Mouse (Mus musculus) hindbrain, embryonic 16.5 days (tissue): ENCODE results near the gene Casq1. TPM values are rescaled to one million over a fixed set of nuclear protein-coding genes. Genes with fewer than 3 reads are reported as not detected.
"Not testable (repeated sequence)": the region's sequence is repeated elsewhere in the genome, so short reads cannot be mapped to it uniquely, and the experiment has no call there.

Source experiments
- ATAC-seq: fragments of 200-750 bp; cut with Nextera tagmentation; 2 replicates; pipeline ENCODE4 v1.8.0; 2017; ENCODE audit warnings: moderate TSS enrichment, moderate library complexity
- H3K27ac ChIP-seq: fragments of 300-500 bp; sonication (generic); 2 replicates; pipeline ENCODE4 v1.5.1; 2014; ENCODE audit warnings: low read depth, mild to moderate bottlenecking, control low read depth, low read length, moderate library complexity
- H3K27me3 ChIP-seq: fragments of 300-500 bp; sonication (generic); replicated peaks from 2 replicates; pipeline ENCODE4 v1.6.1; 2014; ENCODE audit warnings: low read length; ENCODE audit not compliant: control insufficient read depth, insufficient read depth
- H3K36me3 ChIP-seq: fragments of 300-500 bp; sonication (generic); 2 replicates; pipeline ENCODE4 v1.6.1; 2014; ENCODE audit warnings: mild to moderate bottlenecking, low read length, moderate library complexity, mixed read lengths; ENCODE audit not compliant: control insufficient read depth, insufficient read depth
- H3K4me1 ChIP-seq: fragments of 300-500 bp; sonication (generic); 2 replicates; pipeline ENCODE4 v1.6.1; 2014; ENCODE audit warnings: low read depth, low read length; ENCODE audit not compliant: control insufficient read depth, insufficient read depth
- H3K4me2 ChIP-seq: fragments of 300-500 bp; sonication (generic); 2 replicates; pipeline ENCODE4 v1.6.1; 2014; ENCODE audit warnings: mild to moderate bottlenecking, low read length, control low read depth, moderate library complexity
- H3K4me3 ChIP-seq: fragments of 300-500 bp; sonication (generic); 2 replicates; pipeline ENCODE4 v1.5.1; 2014; ENCODE audit warnings: mild to moderate bottlenecking, low read length, control low read depth, moderate library complexity
- H3K9ac ChIP-seq: fragments of 300-500 bp; sonication (generic); 2 replicates; pipeline ENCODE4 v1.6.1; 2014; ENCODE audit warnings: low read depth, mild to moderate bottlenecking, control low read depth, low read length, moderate library complexity
- H3K9me3 ChIP-seq: fragments of 300-500 bp; sonication (generic); 2 replicates; pipeline ENCODE4 v1.6.1; 2014; ENCODE audit warnings: mild to moderate bottlenecking, low read length, moderate library complexity; ENCODE audit not compliant: control insufficient read depth
- WGBS: fragments of 180-500 bp; shearing (Covaris S2); extraction: QIAGEN DNeasy Blood & Tissue Kit; methylation state at CpG from one replicate; pipeline ENCODE4 v1.1.7; 2014; 5-methylcytosine and 5-hydroxymethylcytosine counted together
- polyA plus RNA-seq: library from polyadenylated mRNA; unstranded; fragments of >200 nt; fragmentation: Nextera tagmentation; extraction: Ambion mirVana; gene quantifications from 2 replicates; pipeline ENCODE4 v1.2.1, GENCODE M21; 2015

Gene Casq1
- polyA plus RNA-seq: 1.5 and 5.5 TPM in 2 replicates

DNA sequence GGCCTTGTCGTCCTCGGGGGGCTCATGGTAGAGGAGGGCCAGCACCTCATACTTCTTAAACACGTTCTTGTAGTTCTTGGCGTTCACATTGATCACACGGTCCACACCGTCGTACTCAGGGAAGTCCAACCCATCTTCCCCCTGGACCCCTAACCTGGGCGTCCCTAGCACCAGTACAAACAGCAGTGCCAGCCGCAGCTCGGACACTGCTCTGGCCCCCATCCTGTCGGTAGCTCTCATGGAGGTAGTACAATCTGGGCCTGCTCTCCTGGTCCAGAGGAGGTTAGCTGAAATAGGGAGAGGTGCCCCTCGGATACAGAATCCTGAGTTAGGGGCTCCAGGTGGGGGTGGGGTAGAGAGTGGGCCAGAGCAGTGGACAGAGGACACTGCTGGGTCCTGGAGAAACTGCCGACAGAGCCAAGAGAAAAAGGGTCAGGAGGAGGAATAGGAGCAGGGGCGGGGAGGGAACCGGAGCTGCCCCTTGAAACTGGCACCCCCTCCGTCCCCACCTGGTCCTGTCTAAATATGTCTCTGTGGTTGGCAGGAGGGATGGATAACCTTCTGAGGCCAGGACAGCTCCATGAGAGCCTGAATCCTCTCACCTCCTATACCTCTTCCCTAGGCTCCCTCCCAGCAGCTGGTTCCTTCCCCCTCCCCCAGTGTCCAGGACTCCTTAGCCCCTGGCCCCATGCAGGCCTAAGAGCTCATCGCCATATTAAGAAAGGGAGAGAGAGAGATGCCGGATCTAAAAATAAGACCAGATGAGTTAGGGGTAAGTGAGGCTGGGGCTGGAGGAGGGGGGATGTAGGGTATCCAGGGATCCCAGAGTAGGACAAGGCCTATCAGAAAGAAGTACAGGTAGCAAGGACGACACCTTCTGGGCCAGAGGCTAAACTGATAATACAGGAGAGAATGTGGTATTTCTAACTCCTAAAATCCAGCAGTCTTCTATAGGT is at the start of gene Casq1:
TSS of gene Casq1 (minus strand) at position 418 of the 956 bp plus-strand sequence.
- 80% methylated on average over 18 of the region's 19 CpGs for WGBS
- H3K36me3 ChIP-seq: no peaks in the 10 kb centered on the region
- H3K4me1 ChIP-seq: peaks cover 19% of the 10 kb centered on the region
- no peak within 1 kb of the TSS for H3K9ac ChIP-seq
- H3K27me3 ChIP-seq: no peaks in the 10 kb centered on the region
- peak within 1 kb of the TSS; percentile 21 for H3K27ac ChIP-seq
- no peak within 1 kb of the TSS for H3K4me2 ChIP-seq
- no peaks in the 10 kb centered on the region for H3K9me3 ChIP-seq
- ATAC-seq: no peak
- H3K4me3 ChIP-seq: no peak within 1 kb of the TSS

DNA sequence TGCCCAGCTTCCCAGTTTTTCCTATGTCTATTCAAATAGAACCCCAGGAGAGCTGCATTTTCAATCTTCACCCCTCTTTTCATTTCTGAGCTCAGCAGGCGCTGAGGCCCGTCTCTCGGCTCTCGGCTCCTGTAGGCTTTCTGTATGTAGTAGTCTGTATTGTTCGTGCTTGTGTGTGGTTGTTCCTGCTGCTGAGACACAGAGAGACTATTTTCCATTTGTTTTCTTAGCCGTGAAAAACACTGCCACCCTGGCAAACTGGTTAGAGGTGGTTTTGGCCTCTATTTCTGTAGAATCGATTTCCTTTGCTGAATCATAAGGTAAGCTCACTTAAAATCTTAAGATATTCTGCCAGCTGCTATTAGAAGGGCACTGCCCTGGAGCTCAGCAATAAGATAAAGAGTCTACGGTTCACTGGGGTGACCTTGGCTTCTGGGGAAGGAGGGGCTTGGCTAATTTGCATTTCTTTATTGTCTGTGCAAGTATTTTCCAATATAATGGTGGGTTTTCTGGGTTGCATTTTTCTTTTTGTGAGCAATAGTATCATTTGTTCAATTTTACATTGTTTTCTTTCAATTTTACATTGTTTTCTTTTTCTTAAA is 41.9 kb upstream of the Casq1 start, which contains the start of gene Igsf8:
TSS of gene Igsf8 (plus strand) at position 165 of the 602 bp plus-strand sequence.
- Histone ChIP-seq H3K9me3 (no peaks in the 10 kb centered on the region), H3K4me3 (no peak within 1 kb of the TSS), H3K4me1 (peaks cover 4% of the 10 kb centered on the region), H3K36me3 (no peaks in the 10 kb centered on the region), H3K4me2 (no peak within 1 kb of the TSS), H3K9ac (peak within 1 kb of the TSS; percentile 22; the same call in 1 of the 2 replicates), H3K27ac (peak within 1 kb of the TSS; percentile 64), H3K27me3 (no peaks in the 10 kb centered on the region)
- ATAC-seq: no peak
- 20% methylated on average over 8 of the region's 8 CpGs for WGBS

DNA sequence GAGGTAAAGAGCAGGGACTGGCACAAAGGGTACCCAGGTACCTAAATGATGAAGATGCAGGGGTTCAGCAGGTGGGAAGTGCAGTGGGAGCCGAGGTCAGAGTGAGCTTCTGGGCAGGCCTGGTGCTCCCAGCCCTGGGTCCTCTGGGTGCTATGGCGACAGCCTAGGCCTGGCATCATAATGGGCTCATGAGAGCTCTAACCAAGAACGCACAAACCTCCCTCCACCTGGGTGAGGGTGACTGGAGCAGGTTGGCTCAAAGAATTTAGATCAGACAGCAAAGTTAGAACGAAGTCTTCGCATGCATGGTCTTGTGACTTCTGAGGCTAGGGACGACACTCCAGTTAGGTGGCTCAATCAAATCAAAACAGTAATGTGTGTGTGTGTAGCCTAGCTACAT is 38.6 kb upstream of the Casq1 start, which contains the start of gene Atp1a4:
TSS of gene Atp1a4 (minus strand) at position 101 of the 400 bp plus-strand sequence.
- 92% methylated on average over 6 of the region's 6 CpGs for WGBS
- Histone ChIP-seq H3K4me1 (peaks cover 4% of the 10 kb centered on the region), H3K9ac (no peak within 1 kb of the TSS), H3K4me3 (no peak within 1 kb of the TSS), H3K36me3 (no peaks in the 10 kb centered on the region), H3K9me3 (no peaks in the 10 kb centered on the region), H3K27me3 (no peaks in the 10 kb centered on the region), H3K27ac (no peak within 1 kb of the TSS), H3K4me2 (no peak within 1 kb of the TSS)
- no peak for ATAC-seq

DNA sequence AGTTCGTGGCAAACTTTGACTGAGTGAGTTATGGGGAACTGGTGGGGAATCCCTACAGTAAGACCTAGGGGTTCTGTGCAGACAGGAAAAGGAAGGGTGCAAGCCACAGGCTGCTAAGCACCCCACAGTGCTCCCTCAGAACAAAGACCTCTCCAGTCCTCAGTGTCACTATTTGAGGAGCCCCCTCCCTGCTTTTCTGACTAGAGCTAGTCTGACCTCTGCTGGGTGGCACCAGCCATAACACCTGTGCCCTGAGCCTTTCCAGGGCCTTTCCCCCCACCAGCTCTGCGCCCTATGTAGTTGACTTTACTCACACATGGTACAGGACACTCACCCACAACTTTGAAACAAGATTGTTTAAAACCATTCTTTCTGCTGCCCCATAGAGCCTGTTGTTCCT is 28.0 kb upstream of the Casq1 start:
- Histone ChIP-seq H3K4me3 (no peak overlapping the region), H3K9me3 (no peaks in the 10 kb centered on the region), H3K36me3 (no peaks in the 10 kb centered on the region), H3K27me3 (peaks cover 3% of the 10 kb centered on the region; the same call in 1 of the 2 replicates), H3K4me2 (no peak overlapping the region), H3K9ac (no peak overlapping the region), H3K4me1 (peaks cover 2% of the 10 kb centered on the region; the same call in 1 of the 2 replicates), H3K27ac (no peak overlapping the region)
- ATAC-seq: peak; percentile 56
- 57% methylated on average over 2 of the region's 2 CpGs for WGBS

DNA sequence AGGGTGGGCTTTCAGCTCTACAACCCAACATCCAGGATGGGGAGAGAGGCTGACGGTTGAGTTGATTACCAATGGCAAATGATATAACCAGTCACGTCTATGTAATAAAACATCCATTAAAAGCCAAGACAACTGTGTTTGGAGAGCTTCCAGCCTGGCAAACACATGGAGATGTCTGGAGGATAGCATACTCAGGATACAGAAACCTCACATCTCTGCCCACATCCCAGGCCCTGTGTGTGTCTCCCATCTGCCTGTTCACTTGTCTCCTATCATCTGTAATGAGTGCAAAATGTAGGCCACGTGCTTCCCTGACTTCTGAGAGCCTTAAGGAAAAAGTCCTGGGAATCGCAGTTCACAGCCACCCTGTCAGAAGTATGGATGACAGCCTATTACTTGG is 27.5 kb upstream of the Casq1 start:
- H3K9ac ChIP-seq: no peak overlapping the region
- ATAC-seq: peak; percentile 5; the same call in 1 of the 2 replicates
- 57% methylated on average over 4 of the region's 4 CpGs for WGBS

DNA sequence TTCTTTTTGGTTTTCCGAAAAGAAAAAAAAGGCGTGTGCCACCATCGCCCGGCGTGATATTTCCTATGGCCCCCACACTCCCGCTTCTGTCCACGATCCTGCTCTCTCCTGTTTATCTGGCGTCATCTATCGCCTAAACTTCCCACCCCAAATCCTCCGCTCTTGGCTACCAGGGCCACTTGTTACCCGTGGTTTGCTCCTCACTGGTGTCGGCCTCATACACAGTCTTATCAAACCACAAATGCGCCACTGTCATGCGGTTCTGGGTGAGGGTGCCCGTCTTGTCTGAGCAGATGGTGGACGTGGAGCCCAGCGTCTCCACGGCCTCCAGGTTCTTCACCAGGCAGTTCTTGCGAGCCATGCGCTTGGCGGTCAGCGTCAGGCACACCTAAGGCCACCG is 25.0 kb upstream of the Casq1 start:
- not testable (repeated sequence) for H3K9me3 ChIP-seq, H3K36me3 ChIP-seq, H3K4me3 ChIP-seq, H3K27ac ChIP-seq, ATAC-seq, H3K9ac ChIP-seq, H3K4me1 ChIP-seq, H3K27me3 ChIP-seq
- H3K4me2 ChIP-seq: peak overlapping the region; percentile 10
- WGBS: 58% methylated on average over 23 of the region's 23 CpGs

More for the DNA sequence above, 27.5 kb upstream of the Casq1 start:
- Histone ChIP-seq H3K4me2 (no peak overlapping the region), H3K27me3 (peaks cover 3% of the 10 kb centered on the region; the same call in 1 of the 2 replicates), H3K36me3 (no peaks in the 10 kb centered on the region), H3K27ac (no peak overlapping the region), H3K9me3 (no peaks in the 10 kb centered on the region), H3K4me3 (no peak overlapping the region), H3K4me1 (peaks cover 2% of the 10 kb centered on the region; the same call in 1 of the 2 replicates)

DNA sequence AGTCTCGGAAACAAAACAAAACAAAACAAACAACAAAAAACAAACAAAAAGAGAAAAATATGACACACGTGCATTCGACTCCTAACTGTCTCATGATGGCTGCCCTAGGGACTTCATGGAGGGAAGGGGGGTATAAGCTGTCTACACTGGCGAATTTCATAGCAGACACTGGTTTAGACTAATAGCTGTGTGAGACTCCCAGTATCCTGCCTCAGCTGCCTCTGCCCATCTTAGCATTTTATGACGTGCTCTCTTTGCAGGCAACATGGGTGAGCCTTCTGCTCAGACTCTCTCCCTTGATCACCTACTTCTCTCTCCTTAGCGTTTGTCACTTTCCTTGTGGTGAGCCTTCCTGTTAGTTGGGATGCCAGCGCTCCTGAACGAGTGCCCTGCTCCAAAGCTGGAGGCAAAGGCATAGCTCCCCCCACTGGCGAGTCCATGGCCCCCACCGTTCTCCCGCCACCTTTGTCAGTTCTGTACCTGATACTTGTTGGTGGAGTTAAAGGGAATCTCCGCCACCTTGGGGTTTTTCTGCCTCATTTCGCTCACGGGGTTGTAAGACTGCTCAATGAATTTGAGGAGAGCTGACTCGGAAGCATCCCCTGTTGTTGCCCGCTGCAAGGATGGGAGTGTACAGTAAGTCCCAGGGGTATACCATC is 24.0 kb upstream of the Casq1 start:
- peaks cover 3% of the 10 kb centered on the region; the same call in 1 of the 2 replicates for H3K27me3 ChIP-seq
- WGBS: 32% methylated on average over 16 of the region's 16 CpGs
- H3K36me3 ChIP-seq: no peaks in the 10 kb centered on the region
- H3K27ac ChIP-seq: no peak overlapping the region
- ATAC-seq: no peak
- H3K4me1 ChIP-seq: peaks cover 2% of the 10 kb centered on the region; the same call in 1 of the 2 replicates
- H3K4me3 ChIP-seq: no peak overlapping the region
- no peaks in the 10 kb centered on the region for H3K9me3 ChIP-seq
- H3K4me2 ChIP-seq: no peak overlapping the region; the same call in 1 of the 2 replicates
- no peak overlapping the region for H3K9ac ChIP-seq

DNA sequence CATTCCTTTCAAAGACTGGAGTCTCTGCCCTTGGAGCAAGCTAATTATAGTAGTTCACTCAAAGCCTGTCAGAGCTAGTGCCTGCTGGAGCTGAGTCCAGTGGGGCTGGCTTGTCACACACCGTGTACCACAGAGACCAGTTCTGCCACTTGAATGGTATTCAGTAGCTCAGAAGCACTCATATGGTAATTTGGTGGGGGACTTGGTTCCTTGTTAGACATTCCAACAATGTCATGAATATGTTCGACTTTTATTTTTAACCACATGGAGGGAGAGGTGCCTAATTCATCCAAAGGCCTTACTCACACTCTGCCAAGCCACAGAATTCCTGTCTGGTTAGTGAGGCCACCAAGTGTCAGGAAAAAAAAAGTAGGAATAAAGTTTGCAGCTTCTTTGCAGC is 22.7 kb upstream of the Casq1 start:
- H3K4me1 ChIP-seq: peaks cover 2% of the 10 kb centered on the region; the same call in 1 of the 2 replicates
- H3K9ac ChIP-seq: no peak overlapping the region
- 6% methylated on average over 2 of the region's 2 CpGs for WGBS
- H3K4me3 ChIP-seq: no peak overlapping the region
- no peak overlapping the region for H3K27ac ChIP-seq
- H3K27me3 ChIP-seq: peaks cover 3% of the 10 kb centered on the region; the same call in 1 of the 2 replicates
- peak; percentile 88 for ATAC-seq
- no peaks in the 10 kb centered on the region for H3K36me3 ChIP-seq
- no peak overlapping the region for H3K4me2 ChIP-seq
- no peaks in the 10 kb centered on the region for H3K9me3 ChIP-seq
